Mouse (Mus musculus) right cerebral cortex, adult 18-20 months (tissue): ENCODE measurements at regions not wholly inside any gene's neighbourhood (a gene's known extent, or its start where the extent isn't known, plus 50 kb on each side); places are given as distances from the start of the nearest gene placed in this dataset.
A peak's percentile ranks its signal among the peaks of the same experiment; 100 is the strongest.
"Not testable (repeated sequence)": the region's sequence is repeated elsewhere in the genome, so short reads cannot be mapped to it uniquely, and the experiment has no call there.

Experiments
- DNase-seq: peaks from one replicate; pipeline ENCODE4 v3.0.0; 2022; ENCODE audit warnings: mixed read lengths

- DNase-seq: not testable (repeated sequence)
Measured at GRCm38 (mm10) chrX:50602461-50602875, 174.2 kb upstream of the Olfr1324 start.

- not testable (repeated sequence) for DNase-seq
Measured at GRCm38 (mm10) chrX:50600262-50600661, 172.0 kb upstream of the Olfr1324 start.

GRCm38 (mm10) chrX:50599780-50600179 is 171.5 kb upstream of the Olfr1324 start:
- DNase-seq: no peak

GRCm38 (mm10) chrX:50597626-50598025 is 169.3 kb upstream of the Olfr1324 start:
- not testable (repeated sequence) for DNase-seq

GRCm38 (mm10) chrX:50597105-50597504 is 168.8 kb upstream of the Olfr1324 start:
- no peak for DNase-seq

GRCm38 (mm10) chrX:50594976-50595375 is 166.7 kb upstream of the Olfr1324 start:
- DNase-seq: not testable (repeated sequence)

GRCm38 (mm10) chrX:50591477-50591876 is 163.2 kb upstream of the Olfr1324 start:
- DNase-seq: no peak

GRCm38 (mm10) chrX:50590673-50591341 is 162.5 kb upstream of the Olfr1324 start:
- no peak for DNase-seq

GRCm38 (mm10) chrX:50588892-50589291 is 160.6 kb upstream of the Olfr1324 start:
- DNase-seq: no peak

GRCm38 (mm10) chrX:50583741-50584580 is 155.7 kb upstream of the Olfr1324 start:
- no peak for DNase-seq

- no peak for DNase-seq
Measured at GRCm38 (mm10) chrX:50580200-50580599, 151.9 kb upstream of the Olfr1324 start.

- DNase-seq: peak; percentile 3
Measured at GRCm38 (mm10) chrX:50576824-50577223, 148.5 kb upstream of the Olfr1324 start.

- DNase-seq: not testable (repeated sequence)
Measured at GRCm38 (mm10) chrX:50572191-50573095, 144.1 kb upstream of the Olfr1324 start.

GRCm38 (mm10) chrX:50569087-50569486 is 140.8 kb upstream of the Olfr1324 start:
- no peak for DNase-seq

- no peak for DNase-seq
Measured at GRCm38 (mm10) chrX:50566345-50566744, 138.0 kb upstream of the Olfr1324 start.

- not testable (repeated sequence) for DNase-seq
Measured at GRCm38 (mm10) chrX:50565031-50565430, 136.7 kb upstream of the Olfr1324 start.

GRCm38 (mm10) chrX:50560915-50561314 is 132.6 kb upstream of the Olfr1324 start:
- DNase-seq: no peak

- DNase-seq: no peak
Measured at GRCm38 (mm10) chrX:50550297-50550696, 122.0 kb upstream of the Olfr1324 start.

GRCm38 (mm10) chrX:50549713-50550112 is 121.4 kb upstream of the Olfr1324 start:
- DNase-seq: no peak

GRCm38 (mm10) chrX:50537785-50538159 is 109.5 kb upstream of the Olfr1324 start:
- DNase-seq: not testable (repeated sequence)

- DNase-seq: peak; percentile 77
Measured at GRCm38 (mm10) chrX:50537122-50537784, 109.0 kb upstream of the Olfr1324 start.

- no peak for DNase-seq
Measured at GRCm38 (mm10) chrX:50504047-50504446, 75.7 kb upstream of the Olfr1324 start.
